Mouse (Mus musculus) central nervous system, embryonic 14 days (tissue): ENCODE data around the gene Gimd1. TPM values are rescaled to one million over a fixed set of nuclear protein-coding genes. Genes with fewer than 3 reads are reported as not detected.

Source experiments
- polyA plus RNA-seq: library from polyadenylated mRNA; depleted of rRNA; stranded (reverse); fragments of >200 nt; gene quantifications from 2 replicates; pipeline ENCODE4 v1.2.3, GENCODE M21; 2012; rRNA removed

The Gimd1 gene
- polyA plus RNA-seq = not detected in 2 replicates

DNA sequence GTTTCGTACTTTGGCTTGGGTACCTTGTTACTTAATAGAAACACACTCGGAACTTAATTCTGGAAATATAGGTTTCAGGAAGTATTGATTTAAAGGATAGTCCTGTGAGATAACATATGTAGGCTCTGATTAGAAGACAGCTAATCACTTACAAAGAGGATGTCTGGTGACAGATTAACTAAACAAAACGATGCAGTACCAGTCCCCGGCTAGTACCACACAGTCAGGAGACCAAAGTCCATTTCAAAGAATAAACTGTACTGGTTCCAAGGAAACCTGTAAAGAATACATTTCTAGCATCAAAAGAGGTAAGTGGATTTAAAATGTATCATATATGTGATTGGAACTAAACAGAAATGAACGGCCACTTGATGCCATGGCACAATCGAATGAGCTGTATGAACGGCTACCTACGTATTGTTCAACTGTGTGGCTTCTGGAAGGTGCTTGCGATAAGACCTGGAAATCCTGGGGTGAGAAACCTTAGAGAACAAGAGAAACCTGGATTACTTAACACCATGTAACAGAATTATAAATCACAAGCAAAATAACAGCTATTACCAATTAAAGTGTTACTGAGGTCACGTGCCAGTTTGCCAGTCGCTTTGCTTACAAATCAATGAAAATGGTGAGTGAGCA is at the start of gene Gimd1:
Gene Gimd1 (plus strand): TSS at position 220 of the 639 bp plus-strand sequence.

DNA sequence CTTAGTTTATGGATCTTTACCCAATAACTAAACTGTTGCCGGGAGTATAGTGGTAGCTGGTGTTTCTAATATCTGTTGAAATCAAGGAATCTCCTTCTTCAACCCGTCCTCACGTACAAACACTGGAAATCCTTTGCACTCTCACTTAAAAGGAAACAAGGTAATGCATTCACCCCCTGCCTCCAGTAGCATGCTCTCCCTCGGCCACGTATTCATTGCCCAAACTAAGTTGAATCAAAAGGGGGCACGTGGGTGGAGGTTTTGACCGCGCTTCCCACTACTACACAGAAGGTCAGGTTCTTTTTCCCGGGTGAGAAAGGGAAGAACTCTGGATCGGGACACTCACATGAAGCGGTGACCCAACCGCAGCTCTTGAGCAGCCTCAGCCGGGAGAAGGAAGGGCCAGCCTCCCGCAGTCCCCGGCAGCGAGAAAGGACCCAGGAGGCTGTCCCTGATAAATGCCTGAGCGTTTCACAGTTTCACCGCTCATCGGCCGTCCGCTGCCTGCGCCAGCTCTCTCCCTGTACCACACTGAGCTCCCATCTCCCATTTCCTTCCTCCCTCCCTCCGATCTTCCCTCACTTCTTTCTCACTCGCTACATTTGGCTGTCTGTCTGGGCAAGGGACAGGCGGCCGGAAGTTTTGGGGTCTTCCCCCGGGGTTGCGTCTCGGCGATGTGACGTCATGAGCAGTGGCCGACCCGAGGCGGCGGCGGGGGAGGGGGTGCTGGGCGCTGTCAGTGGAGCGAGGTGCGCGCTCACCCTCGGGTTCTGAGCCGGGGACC is 54.0 kb downstream of the Gimd1 start, which contains the start of gene Tbck:
Gene Tbck (plus strand): TSS at position 698 of the 784 bp plus-strand sequence.

DNA sequence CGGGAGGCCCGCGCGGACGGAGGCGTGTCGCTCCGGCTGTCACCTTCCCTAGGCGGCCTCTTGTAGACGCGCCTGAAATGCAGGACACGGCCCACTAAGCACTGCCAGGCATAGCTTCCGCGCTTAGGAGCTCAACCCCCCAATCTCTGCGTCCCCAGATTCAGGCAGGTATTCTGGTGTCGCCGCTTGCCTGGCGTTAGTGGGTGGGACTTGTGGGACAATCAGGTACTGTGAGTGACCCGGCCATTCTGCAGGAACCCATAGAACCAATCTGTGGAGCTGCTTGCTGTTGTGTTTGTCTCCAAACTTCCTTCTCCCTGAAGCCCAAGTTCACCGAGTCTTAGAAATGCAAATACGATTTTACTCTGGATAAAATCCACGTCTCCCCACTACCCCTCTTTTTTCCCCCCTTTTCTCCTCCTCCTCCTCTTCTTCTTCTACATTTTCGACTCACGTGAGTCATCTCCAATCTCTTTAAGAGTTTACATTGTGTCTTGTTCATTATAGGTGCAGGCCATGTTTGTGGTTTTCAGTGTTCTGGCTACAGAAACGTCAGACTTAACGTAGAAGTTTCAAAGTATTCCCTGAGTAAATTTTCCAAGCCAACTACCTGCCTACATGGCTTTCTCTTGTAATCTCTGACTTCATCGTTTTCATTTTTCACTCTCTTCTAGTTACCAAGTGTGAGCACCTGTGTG is 54.8 kb downstream of the Gimd1 start, which contains the start of gene Aimp1:
Gene Aimp1 (minus strand): TSS at position 140 of the 698 bp plus-strand sequence.

Other genes with a start within 250 kb of the Gimd1 start
- gene Tbck, start 54.3 kb downstream of the Gimd1 start, polyA plus RNA-seq = 8.1 and 8.5 TPM in 2 replicates
- gene Aimp1, start 54.5 kb downstream of the Gimd1 start, polyA plus RNA-seq = 80.6 and 86.2 TPM in 2 replicates